Mouse (Mus musculus) limb, embryonic 12.5 days (tissue): ENCODE results near the gene Prpsap1. TPM values are rescaled to one million over a fixed set of nuclear protein-coding genes. Genes with fewer than 3 reads are reported as not detected.
A peak's percentile ranks its signal among the peaks of the same experiment; 100 is the strongest.

Experiments used
- ATAC-seq: fragments of 200-750 bp; cut with Nextera tagmentation; 2 replicates; pipeline ENCODE4 v1.8.0; 2017; ENCODE audit warnings: low read depth, moderate TSS enrichment; ENCODE audit not compliant: insufficient number of reproducible peaks, insufficient read depth, low FRiP score, low TSS enrichment
- H3K27ac ChIP-seq: fragments of 300-500 bp; sonication (generic); 2 replicates; pipeline ENCODE4 v1.5.1; 2016; ENCODE audit warnings: mild to moderate bottlenecking, moderate library complexity
- H3K27me3 ChIP-seq: fragments of 300-500 bp; sonication (generic); 2 replicates; pipeline ENCODE4 v1.6.1; 2016; ENCODE audit warnings: mild to moderate bottlenecking, moderate library complexity
- H3K36me3 ChIP-seq: fragments of 300-500 bp; sonication (generic); 2 replicates; pipeline ENCODE4 v1.6.1; 2016; ENCODE audit warnings: mild to moderate bottlenecking, moderate library complexity
- H3K4me1 ChIP-seq: fragments of 300-500 bp; sonication (generic); replicated peaks from 2 replicates; pipeline ENCODE4 v1.6.1; 2016
- H3K4me2 ChIP-seq: fragments of 300-500 bp; sonication (generic); 2 replicates; pipeline ENCODE4 v1.6.1; 2016; ENCODE audit warnings: mild to moderate bottlenecking, moderate library complexity
- H3K4me3 ChIP-seq: fragments of 300-500 bp; sonication (generic); replicated peaks from 2 replicates; pipeline ENCODE4 v1.5.1; 2016; ENCODE audit warnings: mild to moderate bottlenecking
- H3K9ac ChIP-seq: fragments of 300-500 bp; sonication (generic); replicated peaks from 2 replicates; pipeline ENCODE4 v1.6.1; 2016; ENCODE audit warnings: mild to moderate bottlenecking, moderate library complexity
- H3K9me3 ChIP-seq: fragments of 300-500 bp; sonication (generic); 2 replicates; pipeline ENCODE4 v1.6.1; 2016; ENCODE audit warnings: mild to moderate bottlenecking, moderate library complexity
- WGBS: fragments of 180-500 bp; shearing (Covaris S2); methylation state at CpG from one replicate; pipeline ENCODE4 v1.1.7; 2016; 5-methylcytosine and 5-hydroxymethylcytosine counted together
- polyA plus RNA-seq: library from polyadenylated mRNA; unstranded; fragments of >200 nt; fragmentation: Nextera tagmentation; extraction: Ambion mirVana; gene quantifications from 2 replicates; pipeline ENCODE4 v1.2.1, GENCODE M21; 2016

The Prpsap1 gene
- polyA plus RNA-seq, 1 experiment from 2014 or later = 199 TPM

GRCm38 (mm10) chr11:116433356-116434286 lies 60.4 kb downstream of the Prpsap1 start, which contains the start of gene Ubald2:
Ubald2 (plus strand) TSS chr11:116434094.
- WGBS = 1% methylated on average over 65 of the region's 66 CpGs

GRCm38 (mm10) chr11:116432593-116433355 lies 61.2 kb downstream of the Prpsap1 start:
- H3K4me3 ChIP-seq = no peak overlapping the region
- ATAC-seq = no peak
- H3K27ac ChIP-seq = peak overlapping the region; percentile 56; the same call in 1 of the 2 replicates
- 62% methylated on average over 8 of the region's 8 CpGs for WGBS
- no peak overlapping the region for H3K9ac ChIP-seq
- H3K36me3 ChIP-seq = peaks cover 20% of the 10 kb centered on the region
- H3K9me3 ChIP-seq = no peaks in the 10 kb centered on the region
- peaks cover 27% of the 10 kb centered on the region for H3K4me1 ChIP-seq
- H3K4me2 ChIP-seq = peak overlapping the region; percentile 83
- 0 out of 2 replicates have a peak, but pooled peaks cover 3% of the 10 kb centered on the region for H3K27me3 ChIP-seq

More at GRCm38 (mm10) chr11:116433356-116434286, 60.4 kb downstream of the Prpsap1 start, which contains the start of gene Ubald2:
- peaks cover 21% of the 10 kb centered on the region for H3K36me3 ChIP-seq
- peak; percentile 99 for ATAC-seq
- peaks cover 27% of the 10 kb centered on the region for H3K4me1 ChIP-seq
- peak within 1 kb of the TSS; percentile 94 for H3K27ac ChIP-seq
- H3K4me2 ChIP-seq = peak within 1 kb of the TSS; percentile 83
- peak within 1 kb of the TSS; percentile 94 for H3K9ac ChIP-seq
- no peaks in the 10 kb centered on the region for H3K9me3 ChIP-seq
- H3K4me3 ChIP-seq = peak within 1 kb of the TSS; percentile 93
- H3K27me3 ChIP-seq = 0 out of 2 replicates have a peak, but pooled peaks cover 3% of the 10 kb centered on the region

GRCm38 (mm10) chr11:116432127-116432526 lies 61.9 kb downstream of the Prpsap1 start:
- H3K4me3 ChIP-seq = no peak overlapping the region
- 73% methylated on average over 6 of the region's 6 CpGs for WGBS
- 0 out of 2 replicates have a peak, but pooled peaks cover 3% of the 10 kb centered on the region for H3K27me3 ChIP-seq
- peaks cover 26% of the 10 kb centered on the region for H3K4me1 ChIP-seq
- H3K4me2 ChIP-seq = no peak overlapping the region
- H3K27ac ChIP-seq = no peak overlapping the region
- no peaks in the 10 kb centered on the region for H3K9me3 ChIP-seq
- no peak overlapping the region for H3K9ac ChIP-seq
- ATAC-seq = no peak
- peaks cover 14% of the 10 kb centered on the region for H3K36me3 ChIP-seq

- 0 out of 2 replicates have a peak, but pooled peaks cover 3% of the 10 kb centered on the region for H3K27me3 ChIP-seq
- no peak for ATAC-seq
- no peak overlapping the region for H3K4me2 ChIP-seq
- 52% methylated on average over 11 of the region's 11 CpGs for WGBS
- no peak overlapping the region for H3K4me3 ChIP-seq
- H3K4me1 ChIP-seq = peaks cover 20% of the 10 kb centered on the region
- H3K27ac ChIP-seq = no peak overlapping the region
- H3K9ac ChIP-seq = no peak overlapping the region
- no peaks in the 10 kb centered on the region for H3K9me3 ChIP-seq
- peaks cover 8% of the 10 kb centered on the region for H3K36me3 ChIP-seq
Observed at GRCm38 (mm10) chr11:116431428-116432077, 62.4 kb downstream of the Prpsap1 start.

GRCm38 (mm10) chr11:116430723-116431427 lies 63.1 kb downstream of the Prpsap1 start:
- H3K4me2 ChIP-seq = no peak overlapping the region
- no peaks in the 10 kb centered on the region for H3K9me3 ChIP-seq
- no peak overlapping the region for H3K27ac ChIP-seq
- no peak for ATAC-seq
- peaks cover 1% of the 10 kb centered on the region; the same call in 1 of the 2 replicates for H3K36me3 ChIP-seq
- 0 out of 2 replicates have a peak, but pooled peaks cover 3% of the 10 kb centered on the region for H3K27me3 ChIP-seq
- peaks cover 13% of the 10 kb centered on the region for H3K4me1 ChIP-seq
- 42% methylated on average over 22 of the region's 22 CpGs for WGBS
- H3K4me3 ChIP-seq = no peak overlapping the region
- no peak overlapping the region for H3K9ac ChIP-seq

- Histone ChIP-seq H3K9ac (no peak overlapping the region), H3K9me3 (no peaks in the 10 kb centered on the region), H3K4me2 (no peak overlapping the region), H3K4me1 (peaks cover 5% of the 10 kb centered on the region), H3K36me3 (no peaks in the 10 kb centered on the region), H3K27ac (no peak overlapping the region; the same call in 1 of the 2 replicates), H3K4me3 (no peak overlapping the region), H3K27me3 (0 out of 2 replicates have a peak, but pooled peaks cover 3% of the 10 kb centered on the region)
- ATAC-seq = no peak
- 82% methylated on average over 9 of the region's 9 CpGs for WGBS
Observed at GRCm38 (mm10) chr11:116429862-116430613, 64.0 kb downstream of the Prpsap1 start.

DNA sequence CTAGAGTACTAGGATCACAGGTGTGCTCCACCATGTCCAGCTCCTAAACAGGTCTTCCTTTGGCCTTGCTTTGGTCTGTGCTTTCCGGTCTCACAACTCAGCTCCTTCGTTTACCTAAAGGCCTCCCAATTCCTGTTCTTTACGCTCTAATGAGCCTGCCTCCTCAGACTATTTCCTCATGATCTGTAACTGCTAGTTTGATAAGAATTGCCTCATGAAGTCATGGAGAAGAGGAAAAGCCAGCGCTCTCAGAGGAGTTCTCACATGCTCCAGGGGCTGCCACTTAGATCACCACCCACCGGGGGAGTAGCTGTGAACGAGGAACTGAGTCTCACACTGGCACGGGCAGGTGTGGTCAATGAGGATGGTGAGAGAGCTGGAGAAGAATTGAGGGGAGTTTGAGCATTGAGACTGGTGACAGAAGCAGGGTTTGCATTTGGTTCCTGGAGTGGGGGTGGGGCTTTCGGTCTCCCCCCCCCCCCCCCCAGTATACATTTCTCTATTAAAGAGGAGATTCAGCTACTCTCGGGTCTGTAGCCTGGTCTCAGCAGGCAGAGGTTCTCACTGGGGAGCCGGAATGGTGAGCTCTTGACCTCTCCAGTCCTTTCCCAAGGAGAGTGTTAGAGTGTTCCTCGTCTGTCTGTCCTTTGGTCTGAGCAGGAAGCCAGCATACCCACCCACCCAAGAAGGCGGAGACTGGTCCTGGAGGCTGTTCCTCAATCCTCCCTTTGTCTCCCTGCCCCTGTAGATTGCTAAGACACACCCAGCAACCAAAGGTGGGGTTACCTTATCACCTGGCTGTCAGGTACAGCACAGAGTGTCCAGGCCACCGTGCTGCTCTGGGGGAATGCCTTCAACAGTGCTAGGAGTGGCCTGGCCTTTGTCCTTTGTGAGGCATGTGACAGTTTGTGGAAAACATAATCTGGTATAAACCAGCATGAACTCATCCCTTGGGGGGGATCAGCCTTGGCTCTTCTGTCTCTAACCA lies 64.8 kb downstream of the Prpsap1 start:
- no peak overlapping the region; the same call in 1 of the 2 replicates for H3K27ac ChIP-seq
- no peak overlapping the region for H3K4me2 ChIP-seq
- 0 out of 2 replicates have a peak, but pooled peaks cover 3% of the 10 kb centered on the region for H3K27me3 ChIP-seq
- WGBS = 47% methylated on average over 13 of the region's 13 CpGs
- no peak overlapping the region for H3K9ac ChIP-seq
- H3K4me1 ChIP-seq = 0 out of 2 replicates have a peak, but pooled peaks cover 3% of the 10 kb centered on the region
- H3K9me3 ChIP-seq = no peaks in the 10 kb centered on the region
- ATAC-seq = no peak
- H3K36me3 ChIP-seq = no peaks in the 10 kb centered on the region
- H3K4me3 ChIP-seq = no peak overlapping the region

DNA sequence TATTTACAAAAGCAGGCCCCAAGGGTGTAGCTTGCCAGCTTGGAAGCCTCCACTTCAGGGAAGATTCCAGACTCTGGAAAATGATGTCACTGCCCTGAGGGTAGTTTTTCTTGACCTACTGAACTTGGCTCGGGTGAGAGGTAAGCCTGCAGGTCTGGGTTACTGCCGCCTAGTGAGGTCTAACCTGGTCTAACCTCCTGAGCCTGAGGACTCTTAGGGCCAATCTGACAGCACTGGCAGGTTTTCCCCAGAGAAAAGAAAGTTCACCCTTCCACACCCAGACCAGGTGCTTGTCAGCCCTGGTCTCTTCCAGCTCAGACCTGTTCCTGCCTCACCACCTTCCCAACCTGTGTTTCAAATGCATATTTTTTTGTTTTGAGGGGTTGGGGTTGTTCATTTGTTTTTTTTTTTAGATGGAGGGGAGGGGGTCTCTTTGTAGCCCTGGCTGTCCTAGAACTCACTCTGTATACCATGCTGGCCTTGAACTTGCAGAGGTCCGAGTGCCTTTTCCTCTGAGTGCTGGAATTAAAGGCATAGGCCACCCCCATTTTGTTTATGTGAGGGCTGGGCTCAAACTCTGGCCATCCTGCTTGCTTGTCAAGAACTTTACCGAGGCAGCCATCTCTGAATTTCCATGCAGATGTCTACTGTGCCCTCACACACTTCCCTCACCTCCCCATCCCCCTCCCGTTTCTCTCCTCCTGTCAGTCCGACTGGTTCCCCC lies 67.0 kb downstream of the Prpsap1 start:
- H3K9me3 ChIP-seq = no peaks in the 10 kb centered on the region
- H3K27ac ChIP-seq = no peak overlapping the region
- ATAC-seq = no peak
- no peaks in the 10 kb centered on the region for H3K36me3 ChIP-seq
- H3K4me1 ChIP-seq = no peaks in the 10 kb centered on the region
- 0 out of 2 replicates have a peak, but pooled peaks cover 3% of the 10 kb centered on the region for H3K27me3 ChIP-seq
- no peak overlapping the region for H3K9ac ChIP-seq
- no peak overlapping the region for H3K4me2 ChIP-seq
- H3K4me3 ChIP-seq = no peak overlapping the region
- WGBS = 65% methylated on average over 6 of the region's 6 CpGs
